Mouse (Mus musculus): ENCODE measurements around the gene Iah1.

- TF ChIP-seq POLR2A (IDR thresholded peaks at IDR 0.05; ENCODE audit: control insufficient read depth, extremely low read depth, insufficient read depth, low read length, poor library complexity) = no peak; the same call in 1 of the 2 replicates
- TF ChIP-seq CTCF (IDR thresholded peaks at IDR 0.05; ENCODE audit: borderline replicate concordance, control insufficient read depth, extremely low read depth, insufficient read depth, low read length, poor library complexity) = no peak
Observed at GRCm38 (mm10) chr12:21285508-21286242, 30.5 kb upstream of the Iah1 start.
